Mouse (Mus musculus) right cerebral cortex, adult 18-20 months (tissue): Measurements from ENCODE around the gene Cyb5r2.
A peak's percentile ranks its signal among the peaks of the same experiment; 100 is the strongest.

Experiments used
- DNase-seq: peaks from one replicate; pipeline ENCODE4 v3.0.0; 2022; ENCODE audit warnings: mixed read lengths

The Cyb5r2 gene

GRCm38 (mm10) chr7:107757308-107758151 is at the start of gene Cyb5r2:
Cyb5r2 (minus strand) TSS chr7:107758032.
- DNase-seq = peak; percentile 31

- DNase-seq = no peak
These were observed 44.3 kb upstream of the Cyb5r2 start for GRCm38 (mm10) chr7:107802138-107802537.

GRCm38 (mm10) chr7:107801108-107801507 is 43.3 kb upstream of the Cyb5r2 start, which contains the start of gene Ovch2:
Ovch2 (minus strand) TSS chr7:107801208.
- no peak for DNase-seq

- no peak for DNase-seq
These were observed 38.7 kb upstream of the Cyb5r2 start for GRCm38 (mm10) chr7:107796500-107796899.

GRCm38 (mm10) chr7:107787977-107788620 is 30.3 kb upstream of the Cyb5r2 start:
- DNase-seq = peak; percentile 14

GRCm38 (mm10) chr7:107779611-107780010 is 21.8 kb upstream of the Cyb5r2 start:
- no peak for DNase-seq

GRCm38 (mm10) chr7:107778216-107778615 is 20.4 kb upstream of the Cyb5r2 start:
- no peak for DNase-seq

GRCm38 (mm10) chr7:107770812-107771211 is 13.0 kb upstream of the Cyb5r2 start:
- DNase-seq = no peak

GRCm38 (mm10) chr7:107756748-107757147 is 1.1 kb downstream of the Cyb5r2 start:
- no peak for DNase-seq

GRCm38 (mm10) chr7:107755905-107756304 is 1.9 kb downstream of the Cyb5r2 start:
- no peak for DNase-seq

GRCm38 (mm10) chr7:107752031-107752520 is 5.8 kb downstream of the Cyb5r2 start:
- no peak for DNase-seq

GRCm38 (mm10) chr7:107749721-107750120 is 8.1 kb downstream of the Cyb5r2 start:
- DNase-seq = no peak

- peak; percentile 12 for DNase-seq
These were observed 8.6 kb downstream of the Cyb5r2 start for GRCm38 (mm10) chr7:107749270-107749669.

- DNase-seq = peak; percentile 39
These were observed 9.9 kb downstream of the Cyb5r2 start for GRCm38 (mm10) chr7:107747954-107748353.

GRCm38 (mm10) chr7:107747476-107747875 is 10.4 kb downstream of the Cyb5r2 start:
- no peak for DNase-seq

- DNase-seq = no peak
These were observed 11.8 kb downstream of the Cyb5r2 start for GRCm38 (mm10) chr7:107746036-107746435.

GRCm38 (mm10) chr7:107745111-107745510 is 12.7 kb downstream of the Cyb5r2 start:
- no peak for DNase-seq

- no peak for DNase-seq
These were observed 13.4 kb downstream of the Cyb5r2 start for GRCm38 (mm10) chr7:107744454-107744853.

GRCm38 (mm10) chr7:107742963-107743465 is 14.8 kb downstream of the Cyb5r2 start:
- DNase-seq = no peak

GRCm38 (mm10) chr7:107738726-107739125 is 19.1 kb downstream of the Cyb5r2 start:
- no peak for DNase-seq

GRCm38 (mm10) chr7:107733162-107733561 is 24.7 kb downstream of the Cyb5r2 start:
- no peak for DNase-seq

GRCm38 (mm10) chr7:107730587-107730986 is 27.2 kb downstream of the Cyb5r2 start:
- no peak for DNase-seq

GRCm38 (mm10) chr7:107727538-107727937 is 30.3 kb downstream of the Cyb5r2 start:
- DNase-seq = no peak

- DNase-seq = no peak
These were observed 35.3 kb downstream of the Cyb5r2 start for GRCm38 (mm10) chr7:107722536-107722935.
